Mouse (Mus musculus) C2C12 (cell line): Measurements from ENCODE around the gene Anxa9. TPM values are rescaled to one million over a fixed set of nuclear protein-coding genes. Genes with fewer than 3 reads are reported as not detected.

Experiments used
- H3K27me3 ChIP-seq: one replicate; pipeline ENCODE4 v1.6.1; 2011; ENCODE audit not compliant: control insufficient read depth, insufficient read depth, insufficient read length
- H3K36me3 ChIP-seq: one replicate; pipeline ENCODE4 v1.6.1; 2011; ENCODE audit not compliant: control insufficient read depth, insufficient read depth
- H3K4me3 ChIP-seq: one replicate; pipeline ENCODE4 v1.5.1; 2011; ENCODE audit warnings: mild to moderate bottlenecking, control low read depth; ENCODE audit not compliant: poor library complexity, insufficient read depth, severe bottlenecking
- H3K79me2 ChIP-seq: one replicate; pipeline ENCODE4 v1.6.1; 2011; ENCODE audit not compliant: control insufficient read depth, insufficient read depth
- H3K79me3 ChIP-seq: one replicate; pipeline ENCODE4 v1.6.1; 2011; ENCODE audit warnings: low read depth, control low read depth
- H3ac ChIP-seq: one replicate; pipeline ENCODE3; 2011; ENCODE audit warnings: low read depth; ENCODE audit not compliant: control insufficient read depth, insufficient read length
- CEBPB ChIP-seq: IDR thresholded peaks from one replicate; pipeline ENCODE4 v1.6.1; 2011; ENCODE audit warnings: low read depth, mild to moderate bottlenecking, control low read depth, moderate library complexity
- CTCF ChIP-seq: IDR thresholded peaks from one replicate; pipeline ENCODE4 v1.5.1; 2011; ENCODE audit not compliant: control insufficient read depth, insufficient read depth, insufficient read length
- FOSL1 ChIP-seq: IDR thresholded peaks from one replicate; pipeline ENCODE4 v1.8.0; 2011; ENCODE audit warnings: mild to moderate bottlenecking, low read length; ENCODE audit not compliant: poor library complexity, insufficient read depth, severe bottlenecking
- MAX ChIP-seq: IDR thresholded peaks from one replicate; pipeline ENCODE4 v1.6.1; 2011; ENCODE audit warnings: mild to moderate bottlenecking, control low read depth
- MYOD1 ChIP-seq: IDR thresholded peaks from one replicate; pipeline ENCODE4 v1.6.1; 2011; ENCODE audit warnings: low read depth; ENCODE audit not compliant: control insufficient read depth, insufficient read length
- MYOG ChIP-seq: IDR thresholded peaks from one replicate; pipeline ENCODE4 v1.6.1; 2011; ENCODE audit not compliant: control insufficient read depth, insufficient read length; ENCODE audit errors: extremely low read depth
- USF1 ChIP-seq: IDR thresholded peaks from one replicate; pipeline ENCODE4 v1.6.1; 2011; ENCODE audit warnings: low read depth, mild to moderate bottlenecking, control low read depth, moderate library complexity
- polyA plus RNA-seq: library from polyadenylated mRNA; unstranded; fragments of >200 nt; fragmentation: generic; extraction: Trizol; gene quantifications from one replicate; pipeline ENCODE4 v1.2.1, GENCODE M21; 2012; ENCODE audit warnings: missing spikeins

The Anxa9 gene
- polyA plus RNA-seq, 1 experiment, result 1.6 TPM

GRCm38 (mm10) chr3:95281216-95282126 is 25.5 kb downstream of the Anxa9 start, which contains the start of the genes Mindy1 and Prune1:
Mindy1 (plus strand) TSS chr3:95281345.
Prune1 (minus strand) TSS chr3:95282076.
- H3ac ChIP-seq, result peak within 1 kb of the TSS; percentile 95
- TF ChIP-seq CTCF (no peak), CEBPB (no peak), USF1 (no peak), FOSL1 (no peak), MAX (peak; percentile 48), MYOG (no peak)
- peaks cover 54% of the 10 kb centered on the region for H3K79me2 ChIP-seq

GRCm38 (mm10) chr3:95280747-95281146 is 26.2 kb downstream of the Anxa9 start:
- H3K36me3 ChIP-seq, result no peaks in the 10 kb centered on the region
- peak overlapping the region; percentile 89 for H3K4me3 ChIP-seq
- no peaks in the 10 kb centered on the region for H3K27me3 ChIP-seq
- H3ac ChIP-seq, result no peak overlapping the region
- peaks cover 56% of the 10 kb centered on the region for H3K79me2 ChIP-seq
- no peak for TF ChIP-seq MAX
- TF ChIP-seq CEBPB, result no peak
- no peak for TF ChIP-seq USF1
- no peak for TF ChIP-seq FOSL1
- no peak for TF ChIP-seq CTCF
- no peak for TF ChIP-seq MYOG
- TF ChIP-seq MYOD1, result no peak
- H3K79me3 ChIP-seq, result peaks cover 6% of the 10 kb centered on the region

More at GRCm38 (mm10) chr3:95281216-95282126, 25.5 kb downstream of the Anxa9 start, which contains the start of the genes Mindy1 and Prune1:
- H3K27me3 ChIP-seq, result no peaks in the 10 kb centered on the region
- peak within 1 kb of the TSS; percentile 89 for H3K4me3 ChIP-seq
- peaks cover 6% of the 10 kb centered on the region for H3K79me3 ChIP-seq
- no peaks in the 10 kb centered on the region for H3K36me3 ChIP-seq

GRCm38 (mm10) chr3:95277149-95277551 is 29.8 kb downstream of the Anxa9 start:
- no peak for TF ChIP-seq MAX
- no peak for TF ChIP-seq MYOG
- TF ChIP-seq USF1, result no peak
- no peak for TF ChIP-seq CTCF
- Histone ChIP-seq H3K27me3 (no peaks in the 10 kb centered on the region), H3K79me3 (peaks cover 3% of the 10 kb centered on the region), H3K79me2 (peaks cover 50% of the 10 kb centered on the region), H3K36me3 (no peaks in the 10 kb centered on the region), H3ac (no peak overlapping the region), H3K4me3 (no peak overlapping the region)

GRCm38 (mm10) chr3:95276428-95276934 is 30.5 kb downstream of the Anxa9 start:
- TF ChIP-seq CTCF (no peak), MYOD1 (no peak), MAX (no peak), CEBPB (no peak), USF1 (no peak), FOSL1 (no peak), MYOG (no peak)
- peaks cover 3% of the 10 kb centered on the region for H3K79me3 ChIP-seq
- H3K4me3 ChIP-seq, result no peak overlapping the region
- H3ac ChIP-seq, result no peak overlapping the region
- peaks cover 53% of the 10 kb centered on the region for H3K79me2 ChIP-seq
- no peaks in the 10 kb centered on the region for H3K36me3 ChIP-seq
- H3K27me3 ChIP-seq, result no peaks in the 10 kb centered on the region

GRCm38 (mm10) chr3:95275161-95275560 is 31.8 kb downstream of the Anxa9 start:
- TF ChIP-seq MYOD1 (no peak), USF1 (no peak), MYOG (no peak), CEBPB (no peak), CTCF (no peak), FOSL1 (no peak), MAX (no peak)
- Histone ChIP-seq H3K79me2 (peaks cover 42% of the 10 kb centered on the region), H3K4me3 (no peak overlapping the region)

GRCm38 (mm10) chr3:95274453-95274852 is 32.5 kb downstream of the Anxa9 start:
- peaks cover 3% of the 10 kb centered on the region for H3K79me3 ChIP-seq
- TF ChIP-seq USF1 (no peak), CTCF (no peak), FOSL1 (no peak), CEBPB (no peak), MYOG (no peak), MAX (no peak), MYOD1 (no peak)
- no peaks in the 10 kb centered on the region for H3K36me3 ChIP-seq
- H3K27me3 ChIP-seq, result no peaks in the 10 kb centered on the region
- peaks cover 42% of the 10 kb centered on the region for H3K79me2 ChIP-seq
- no peak overlapping the region for H3K4me3 ChIP-seq
- H3ac ChIP-seq, result no peak overlapping the region

More at GRCm38 (mm10) chr3:95275161-95275560, 31.8 kb downstream of the Anxa9 start:
- no peaks in the 10 kb centered on the region for H3K36me3 ChIP-seq
- H3K27me3 ChIP-seq, result no peaks in the 10 kb centered on the region
- no peak overlapping the region for H3ac ChIP-seq
- peaks cover 3% of the 10 kb centered on the region for H3K79me3 ChIP-seq
